Mouse (Mus musculus) G1E (cell line): ENCODE data around the gene Nisch. TPM values are rescaled to one million over a fixed set of nuclear protein-coding genes. Genes with fewer than 3 reads are reported as not detected.

Experiments
- ATAC-seq: 2 replicates; pipeline ENCODE4 v1.8.0; 2016; ENCODE audit warnings: mild to moderate bottlenecking; ENCODE audit not compliant: insufficient number of reproducible peaks, poor library complexity, low FRiP score, severe bottlenecking; ENCODE audit errors: extremely low read depth
- DNase-seq: peaks from one replicate; pipeline ENCODE4 v3.0.0; 2012; ENCODE audit warnings: low spot score
- H3K27me3 ChIP-seq: 2 replicates; pipeline ENCODE4 v1.6.1; 2012; ENCODE audit warnings: mild to moderate bottlenecking, low read length, inconsistent platforms; ENCODE audit not compliant: insufficient read depth
- H3K36me3 ChIP-seq: replicated peaks from 2 replicates; pipeline ENCODE3; 2012; ENCODE audit warnings: mild to moderate bottlenecking, inconsistent platforms
- H3K4me1 ChIP-seq: 2 replicates; pipeline ENCODE4 v1.6.1; 2012; ENCODE audit warnings: low read depth, low read length, inconsistent platforms, mixed read lengths; ENCODE audit not compliant: insufficient read depth
- H3K4me3 ChIP-seq: 2 replicates; pipeline ENCODE4 v1.5.1; 2012; ENCODE audit warnings: low read depth, mild to moderate bottlenecking, inconsistent platforms, low read length, moderate library complexity, mixed read lengths
- H3K9me3 ChIP-seq: replicated peaks from 2 replicates; pipeline ENCODE4 v1.6.1; 2012; ENCODE audit warnings: inconsistent platforms
- CTCF ChIP-seq: IDR thresholded peaks from 2 replicates; pipeline ENCODE4 v1.5.1; 2012; ENCODE audit warnings: low read depth, low read length, inconsistent platforms, mixed read lengths
- GATA1 ChIP-seq: IDR thresholded peaks from 2 replicates; pipeline ENCODE4 v1.6.1; 2012; ENCODE audit warnings: borderline replicate concordance, low read length, inconsistent platforms, mixed read lengths
- GATA2 ChIP-seq: IDR thresholded peaks from 2 replicates; pipeline ENCODE4 v1.6.1; 2012; ENCODE audit warnings: low read depth, low read length, inconsistent platforms, borderline replicate concordance
- POLR2AphosphoS5 ChIP-seq: IDR thresholded peaks from 2 replicates; pipeline ENCODE4 v1.6.1; 2012; ENCODE audit warnings: low read depth, low read length, inconsistent platforms; ENCODE audit not compliant: insufficient replicate concordance
- TAL1 ChIP-seq: conservative IDR thresholded peaks from 2 replicates; pipeline ENCODE4 v1.6.1; 2012; ENCODE audit warnings: low read depth, low read length, inconsistent platforms, mixed read lengths
- polyA plus RNA-seq: library from polyadenylated mRNA; stranded (reverse); fragments of >175 nt; gene quantifications from 2 replicates; pipeline ENCODE4 v1.2.3, GENCODE M21; 2012
- total RNA-seq, 2 experiments: library from RNA; stranded (forward) in 1 of 2; stranded (reverse) in 1 of 2; fragments of 200-1000 nt in 1 of 2; fragments of >200 nt in 1 of 2; fragmentation: Nextera tagmentation in 1 of 2; gene quantifications; 2 replicates each; pipeline ENCODE4 v1.2.3; 2014 to 2017

The Nisch gene
- total and polyA plus RNA-seq, 3 experiments = 83.8 to 312 (median 201) TPM

DNA sequence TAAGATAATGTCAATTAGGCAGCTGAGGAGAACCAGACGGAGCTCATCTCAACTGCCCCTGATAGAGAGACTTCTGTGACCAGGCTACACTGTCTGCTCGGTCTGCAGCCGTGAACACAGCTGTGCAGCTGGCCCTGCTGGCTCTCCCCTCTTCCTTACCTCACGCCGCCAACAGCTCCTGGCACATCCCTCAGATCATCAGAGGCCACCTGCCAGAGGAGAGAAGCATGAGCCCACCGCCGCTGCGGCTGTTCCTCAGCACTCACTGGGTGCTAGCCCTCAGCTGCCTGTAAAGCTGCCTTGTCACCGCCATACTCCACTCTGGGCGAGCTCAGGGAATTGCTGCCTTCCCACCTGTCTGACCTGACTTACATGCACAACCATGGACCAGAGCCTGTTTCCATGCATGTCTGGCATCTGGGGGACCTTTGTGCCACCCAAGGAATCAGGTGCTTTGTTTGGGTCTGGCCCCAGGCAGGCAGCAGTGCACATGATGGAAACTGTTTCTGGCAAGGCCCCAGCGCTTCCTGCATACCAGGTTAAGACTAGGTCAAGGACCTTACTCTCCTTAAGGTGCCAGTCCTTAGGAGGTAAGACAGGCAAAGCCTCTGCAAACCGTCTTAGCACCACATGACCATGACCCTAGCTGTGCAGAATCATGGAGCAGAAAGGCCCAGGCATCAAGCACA is 36.9 kb downstream of the Nisch start:
- TF ChIP-seq TAL1 (no peak), POLR2AphosphoS5 (no peak), GATA2 (no peak), CTCF (no peak), GATA1 (no peak)

DNA sequence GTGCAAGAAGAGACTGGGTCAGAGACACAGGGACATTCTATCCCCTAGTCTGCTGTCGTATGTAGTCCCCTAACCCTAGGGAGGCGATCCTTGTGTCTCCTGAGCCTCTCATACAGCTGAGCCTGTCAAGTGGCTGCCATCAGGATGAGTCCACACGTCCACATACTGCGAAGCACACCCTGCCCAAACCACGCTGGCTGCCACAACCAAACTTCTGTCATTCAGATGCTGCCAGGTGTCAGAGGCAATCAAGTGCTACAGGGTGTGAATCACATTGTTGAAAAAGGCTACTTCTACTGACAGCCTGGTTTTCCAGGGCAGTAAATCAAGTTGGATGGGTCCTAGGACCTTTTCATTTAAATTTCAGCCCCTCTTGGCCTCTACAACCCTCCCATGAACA is 39.0 kb downstream of the Nisch start:
- ATAC-seq (no peak), DNase-seq (no peak)
- peaks cover 98% of the 10 kb centered on the region for H3K36me3 ChIP-seq
- peaks cover 14% of the 10 kb centered on the region for H3K4me1 ChIP-seq
- no peaks in the 10 kb centered on the region for H3K27me3 ChIP-seq
- TF ChIP-seq TAL1 (no peak), CTCF (no peak), GATA1 (no peak), POLR2AphosphoS5 (no peak), GATA2 (no peak)
- H3K4me3 ChIP-seq = no peak overlapping the region
- H3K9me3 ChIP-seq = no peaks in the 10 kb centered on the region

More for the DNA sequence above, 36.9 kb downstream of the Nisch start:
- Histone ChIP-seq H3K36me3 (peaks cover 98% of the 10 kb centered on the region), H3K4me1 (peaks cover 18% of the 10 kb centered on the region), H3K4me3 (no peak overlapping the region), H3K9me3 (no peaks in the 10 kb centered on the region), H3K27me3 (no peaks in the 10 kb centered on the region)
- DNase-seq (no peak), ATAC-seq (no peak)

DNA sequence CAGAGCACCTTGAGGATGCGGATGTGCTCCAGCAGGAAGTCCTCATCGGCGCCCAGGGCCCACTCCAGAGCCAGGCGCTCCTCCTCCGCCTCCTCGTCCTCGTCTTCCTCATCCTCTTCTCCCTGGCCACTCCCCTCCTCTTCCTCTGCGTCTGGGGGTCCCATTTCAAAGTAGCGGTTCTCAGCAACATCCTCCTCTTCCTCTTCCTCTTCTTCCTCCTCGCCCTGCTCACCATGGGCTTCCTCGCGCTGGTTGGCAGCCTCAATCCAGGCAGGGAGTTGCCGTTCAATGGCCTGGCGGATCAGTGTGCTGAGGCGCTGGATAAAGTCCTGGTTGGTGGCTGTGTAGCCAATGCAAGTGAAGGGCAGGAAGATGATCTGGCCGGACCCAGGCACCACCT is 39.5 kb downstream of the Nisch start:
- ATAC-seq (no peak), DNase-seq (no peak)
- TF ChIP-seq GATA1 (no peak), CTCF (no peak), TAL1 (no peak), POLR2AphosphoS5 (no peak), GATA2 (no peak)
- Histone ChIP-seq H3K4me3 (no peak overlapping the region), H3K4me1 (peaks cover 16% of the 10 kb centered on the region), H3K9me3 (no peaks in the 10 kb centered on the region), H3K27me3 (no peaks in the 10 kb centered on the region), H3K36me3 (peaks cover 98% of the 10 kb centered on the region)

GRCm38 (mm10) chr14:31173537-31173936 is 43.2 kb downstream of the Nisch start:
- Histone ChIP-seq H3K36me3 (peaks cover 84% of the 10 kb centered on the region), H3K9me3 (no peaks in the 10 kb centered on the region), H3K27me3 (peaks cover 1% of the 10 kb centered on the region; the same call in 1 of the 2 replicates), H3K4me3 (no peak overlapping the region), H3K4me1 (peaks cover 51% of the 10 kb centered on the region)
- TF ChIP-seq GATA1 (no peak), CTCF (no peak), POLR2AphosphoS5 (no peak), GATA2 (no peak), TAL1 (no peak)
- no peak for DNase-seq
- no peak for ATAC-seq

GRCm38 (mm10) chr14:31172781-31173455 is 43.8 kb downstream of the Nisch start:
- no peak for ATAC-seq
- no peak for TF ChIP-seq CTCF
- TF ChIP-seq GATA2 = no peak
- TF ChIP-seq GATA1 = no peak
- no peak for TF ChIP-seq TAL1
- TF ChIP-seq POLR2AphosphoS5 = no peak
- Histone ChIP-seq H3K4me3 (no peak overlapping the region), H3K4me1 (peaks cover 55% of the 10 kb centered on the region), H3K36me3 (peaks cover 80% of the 10 kb centered on the region), H3K27me3 (peaks cover 7% of the 10 kb centered on the region; the same call in 1 of the 2 replicates), H3K9me3 (no peaks in the 10 kb centered on the region)
- no peak for DNase-seq

DNA sequence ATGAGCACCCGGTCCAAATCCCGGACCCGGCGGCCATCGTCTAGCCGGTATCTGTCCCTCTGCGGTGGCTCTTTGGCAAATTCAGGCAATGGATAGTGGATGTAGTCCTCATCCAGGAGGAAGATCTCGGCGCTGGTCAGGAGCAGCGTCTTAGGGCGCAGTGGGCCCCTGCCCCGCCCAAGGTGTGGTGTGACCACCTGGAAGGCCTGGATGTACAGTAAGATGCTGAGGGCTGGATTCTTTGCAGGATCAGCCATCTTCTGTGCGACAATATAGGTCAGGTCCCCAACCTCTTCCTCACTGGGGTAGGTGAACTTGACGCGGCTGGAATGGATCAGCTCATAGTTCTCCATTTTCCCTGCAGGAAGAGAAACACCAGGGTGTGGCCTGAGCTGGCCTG is 44.9 kb downstream of the Nisch start:
- Histone ChIP-seq H3K36me3 (peaks cover 69% of the 10 kb centered on the region), H3K27me3 (peaks cover 16% of the 10 kb centered on the region), H3K9me3 (no peaks in the 10 kb centered on the region), H3K4me1 (peaks cover 53% of the 10 kb centered on the region), H3K4me3 (no peak overlapping the region)
- DNase-seq (no peak), ATAC-seq (no peak)
- no peak for TF ChIP-seq CTCF
- TF ChIP-seq POLR2AphosphoS5 = no peak
- TF ChIP-seq GATA2 = no peak
- TF ChIP-seq GATA1 = no peak
